Mouse (Mus musculus): ENCODE results near the gene Phka2. TPM values are rescaled to one million over a fixed set of nuclear protein-coding genes. Genes with fewer than 3 reads are reported as not detected.

The Phka2 gene
- polyA plus RNA-seq (2014; fragmentation: Nextera tagmentation; extraction: Ambion mirVana), result 15.1 and 15.6 TPM in 2 replicates

GRCm38 (mm10) chrX:160502048-160503041 lies at the start of gene Phka2:
Phka2 (plus strand) TSS chrX:160502166.
- Histone ChIP-seq H3K4me2 (peak within 1 kb of the TSS; percentile 62), H3K27ac (ENCODE audit: low read depth) (peak within 1 kb of the TSS; percentile 90), H3K9ac (peak within 1 kb of the TSS; percentile 48), H3K9me3 (ENCODE audit: low read depth, low read length) (no peaks in the 10 kb centered on the region), H3K36me3 (ENCODE audit: insufficient read depth) (no peaks in the 10 kb centered on the region), H3K4me3 (ENCODE audit: low read depth, low read length) (peak within 1 kb of the TSS; percentile 50), H3K27me3 (ENCODE audit: insufficient read depth, low read length) (peaks cover 14% of the 10 kb centered on the region; the same call in 1 of the 2 replicates), H3K4me1 (ENCODE audit: insufficient read depth) (no peaks in the 10 kb centered on the region)
- peak; percentile 88 for DNase-seq
- WGBS, result 12% methylated on average over 56 of the region's 61 CpGs
- ATAC-seq (ENCODE audit: insufficient read depth), result peak; percentile 98
- TF ChIP-seq CTCF (IDR thresholded peaks at IDR 0.05; ENCODE audit: low read depth), result no peak

- 68% methylated on average over 5 of the region's 5 CpGs for WGBS
- no peak overlapping the region for H3K4me2 ChIP-seq
- no peaks in the 10 kb centered on the region for H3K27me3 ChIP-seq (ENCODE audit: insufficient read depth, low read length)
- H3K36me3 ChIP-seq (ENCODE audit: insufficient read depth), result no peaks in the 10 kb centered on the region
- DNase-seq (peak; percentile 57), ATAC-seq (ENCODE audit: insufficient read depth) (no peak)
- H3K9ac ChIP-seq, result no peak overlapping the region
- no peak overlapping the region for H3K27ac ChIP-seq (ENCODE audit: low read depth)
- H3K4me3 ChIP-seq (ENCODE audit: low read depth, low read length), result no peak overlapping the region
- peak; percentile 31; the same call in 1 of the 2 replicates for TF ChIP-seq CTCF (IDR thresholded peaks at IDR 0.05; ENCODE audit: low read depth)
- no peaks in the 10 kb centered on the region for H3K4me1 ChIP-seq (ENCODE audit: insufficient read depth)
- no peaks in the 10 kb centered on the region for H3K9me3 ChIP-seq (ENCODE audit: low read depth, low read length)
Observed at GRCm38 (mm10) chrX:160455686-160456085, 46.3 kb upstream of the Phka2 start.

DNA sequence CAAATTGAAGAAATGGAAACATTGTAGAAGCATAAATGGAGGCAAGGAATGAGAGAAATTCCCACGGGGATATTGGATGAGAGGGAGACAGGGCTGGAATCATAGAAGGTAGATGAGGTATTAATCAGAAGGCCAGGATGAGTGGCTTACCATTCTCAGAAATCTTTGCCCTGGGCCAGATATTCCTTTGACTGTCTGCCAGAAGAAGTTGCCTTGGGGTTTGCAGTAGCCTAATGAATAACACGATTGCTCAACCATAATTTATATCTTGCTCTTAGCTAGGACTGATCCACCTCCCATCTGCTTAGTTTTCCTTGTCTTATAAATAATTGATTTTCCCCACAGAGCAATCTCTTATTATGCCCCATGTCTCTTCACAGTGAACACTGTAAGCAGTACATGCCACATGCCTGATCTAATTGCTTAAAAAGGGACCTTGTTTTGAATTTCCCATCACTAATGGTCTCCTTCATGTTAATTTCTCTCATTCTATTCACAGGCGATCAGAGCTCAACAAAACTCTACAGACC lies 30.6 kb upstream of the Phka2 start:
- Histone ChIP-seq H3K4me3 (ENCODE audit: low read depth, low read length) (no peak overlapping the region), H3K4me1 (ENCODE audit: insufficient read depth) (no peaks in the 10 kb centered on the region), H3K4me2 (no peak overlapping the region), H3K9me3 (ENCODE audit: low read depth, low read length) (no peaks in the 10 kb centered on the region), H3K9ac (no peak overlapping the region), H3K36me3 (ENCODE audit: insufficient read depth) (no peaks in the 10 kb centered on the region), H3K27me3 (ENCODE audit: insufficient read depth, low read length) (no peaks in the 10 kb centered on the region), H3K27ac (ENCODE audit: low read depth) (no peak overlapping the region)
- no peak for TF ChIP-seq CTCF (IDR thresholded peaks at IDR 0.05; ENCODE audit: low read depth)
- 74% methylated on average over 3 of the region's 3 CpGs for WGBS
- no peak for ATAC-seq (ENCODE audit: insufficient read depth)
- no peak for DNase-seq

DNA sequence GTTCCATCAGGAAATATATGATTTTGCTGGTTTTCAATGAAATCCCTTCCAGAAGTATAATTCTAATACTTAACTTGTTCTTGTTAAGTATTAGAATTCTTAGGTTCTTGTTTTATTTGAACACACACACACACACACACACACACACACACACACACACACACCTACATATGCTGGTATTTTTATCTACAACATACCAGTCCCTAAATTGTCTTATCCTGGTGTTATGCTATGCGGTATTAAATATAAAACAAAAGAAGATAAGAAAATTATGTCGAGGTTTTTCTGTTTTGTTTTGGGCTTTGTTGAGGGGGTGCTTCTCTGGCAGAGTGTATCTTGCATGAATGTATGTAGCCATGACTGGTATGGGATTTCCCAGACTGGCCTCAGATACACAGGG lies 12.2 kb upstream of the Phka2 start:
- Histone ChIP-seq H3K9me3 (ENCODE audit: low read depth, low read length) (no peaks in the 10 kb centered on the region), H3K4me3 (ENCODE audit: low read depth, low read length) (no peak overlapping the region), H3K27ac (ENCODE audit: low read depth) (no peak overlapping the region), H3K9ac (no peak overlapping the region), H3K36me3 (ENCODE audit: insufficient read depth) (no peaks in the 10 kb centered on the region), H3K4me2 (no peak overlapping the region), H3K4me1 (ENCODE audit: insufficient read depth) (no peaks in the 10 kb centered on the region), H3K27me3 (ENCODE audit: insufficient read depth, low read length) (peaks cover 4% of the 10 kb centered on the region; the same call in 1 of the 2 replicates)
- WGBS, result 66% methylated on average over 2 of the region's 2 CpGs
- DNase-seq, result no peak
- no peak for ATAC-seq (ENCODE audit: insufficient read depth)
- no peak for TF ChIP-seq CTCF (IDR thresholded peaks at IDR 0.05; ENCODE audit: low read depth)

DNA sequence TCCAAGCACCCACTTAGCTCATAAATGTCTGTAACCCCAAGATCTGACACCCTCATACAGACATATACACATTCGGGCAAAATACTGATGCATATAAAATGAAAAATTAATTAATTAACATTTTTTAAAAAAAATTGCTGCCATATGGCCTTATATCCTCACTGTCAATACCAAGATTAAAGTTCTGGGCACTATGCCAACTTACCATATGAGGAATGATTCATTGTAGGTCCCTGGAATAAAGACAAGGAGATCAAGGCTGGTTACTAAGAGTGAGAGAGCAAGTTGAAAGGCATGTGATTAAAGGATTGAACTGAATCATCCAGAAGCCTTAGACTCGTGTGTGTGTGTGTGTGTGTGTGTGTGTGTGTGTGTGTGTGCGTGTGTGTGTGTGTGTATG lies 7.6 kb upstream of the Phka2 start:
- H3K36me3 ChIP-seq (ENCODE audit: insufficient read depth), result no peaks in the 10 kb centered on the region
- ATAC-seq (ENCODE audit: insufficient read depth) (no peak), DNase-seq (peak; percentile 7)
- no peaks in the 10 kb centered on the region for H3K4me1 ChIP-seq (ENCODE audit: insufficient read depth)
- H3K4me2 ChIP-seq, result no peak overlapping the region
- no peak for TF ChIP-seq CTCF (IDR thresholded peaks at IDR 0.05; ENCODE audit: low read depth)
- WGBS, result 49% methylated on average over 3 of the region's 3 CpGs
- H3K27ac ChIP-seq (ENCODE audit: low read depth), result no peak overlapping the region
- no peak overlapping the region for H3K9ac ChIP-seq
- H3K27me3 ChIP-seq (ENCODE audit: insufficient read depth, low read length), result peaks cover 12% of the 10 kb centered on the region
- no peaks in the 10 kb centered on the region for H3K9me3 ChIP-seq (ENCODE audit: low read depth, low read length)
- H3K4me3 ChIP-seq (ENCODE audit: low read depth, low read length), result no peak overlapping the region

- peak; percentile 4 for DNase-seq
- H3K9me3 ChIP-seq (ENCODE audit: low read depth, low read length), result no peaks in the 10 kb centered on the region
- no peak for ATAC-seq (ENCODE audit: insufficient read depth)
- no peaks in the 10 kb centered on the region for H3K4me1 ChIP-seq (ENCODE audit: insufficient read depth)
- H3K27me3 ChIP-seq (ENCODE audit: insufficient read depth, low read length), result peaks cover 12% of the 10 kb centered on the region
- no peak overlapping the region for H3K27ac ChIP-seq (ENCODE audit: low read depth)
- H3K36me3 ChIP-seq (ENCODE audit: insufficient read depth), result no peaks in the 10 kb centered on the region
- TF ChIP-seq CTCF (IDR thresholded peaks at IDR 0.05; ENCODE audit: low read depth), result no peak
- no peak overlapping the region for H3K4me3 ChIP-seq (ENCODE audit: low read depth, low read length)
- WGBS, result 40% methylated on average over 6 of the region's 6 CpGs
- no peak overlapping the region for H3K4me2 ChIP-seq
- H3K9ac ChIP-seq, result no peak overlapping the region
Observed at GRCm38 (mm10) chrX:160494921-160495320, 7.0 kb upstream of the Phka2 start.

DNA sequence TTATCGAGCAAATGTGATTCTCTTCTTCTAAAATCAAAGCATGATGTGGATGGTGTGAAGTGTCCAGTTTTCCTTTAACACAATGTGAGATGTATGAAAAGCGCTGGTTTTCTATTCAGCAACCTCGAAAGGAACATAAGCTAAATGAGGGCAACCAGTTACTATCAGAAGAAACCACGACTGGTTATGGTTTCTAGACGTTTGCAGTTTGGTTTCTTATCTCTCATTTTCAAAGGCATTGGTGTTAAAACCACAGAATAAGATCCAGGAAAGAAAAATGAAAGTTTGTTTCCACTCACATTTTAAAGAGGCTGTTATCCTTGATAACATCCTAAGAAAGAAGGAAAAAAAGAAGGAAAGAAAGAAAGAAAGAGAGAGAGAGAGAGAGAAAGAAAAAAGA lies 5.5 kb upstream of the Phka2 start:
- Histone ChIP-seq H3K4me1 (ENCODE audit: insufficient read depth) (no peaks in the 10 kb centered on the region), H3K9ac (no peak overlapping the region), H3K27me3 (ENCODE audit: insufficient read depth, low read length) (peaks cover 12% of the 10 kb centered on the region), H3K27ac (ENCODE audit: low read depth) (no peak overlapping the region), H3K4me2 (no peak overlapping the region), H3K9me3 (ENCODE audit: low read depth, low read length) (no peaks in the 10 kb centered on the region), H3K4me3 (ENCODE audit: low read depth, low read length) (no peak overlapping the region), H3K36me3 (ENCODE audit: insufficient read depth) (no peaks in the 10 kb centered on the region)
- no peak for DNase-seq
- 70% methylated on average over 5 of the region's 5 CpGs for WGBS
- no peak for ATAC-seq (ENCODE audit: insufficient read depth)
- no peak for TF ChIP-seq CTCF (IDR thresholded peaks at IDR 0.05; ENCODE audit: low read depth)

All from lung, embryonic 14.5 days (tissue).